Mouse (Mus musculus) forelimb bud, embryonic 11.5 days (tissue): ENCODE measurements around the gene Psmb3.
A peak's percentile ranks its signal among the peaks of the same experiment; 100 is the strongest.
"Not testable (repeated sequence)": the region's sequence is repeated elsewhere in the genome, so short reads cannot be mapped to it uniquely, and the experiment has no call there.

Source experiments
- DNase-seq: peaks from one replicate; pipeline ENCODE4 v3.0.0-alpha.2; 2012; ENCODE audit warnings: low read depth, low spot score

The Psmb3 gene

GRCm38 (mm10) chr11:97717369-97718280 lies 14.4 kb downstream of the Psmb3 start:
- DNase-seq, result no peak

- no peak for DNase-seq
Observed at GRCm38 (mm10) chr11:97718281-97718860, 15.2 kb downstream of the Psmb3 start.

- no peak for DNase-seq
Observed at GRCm38 (mm10) chr11:97719041-97719440, 15.8 kb downstream of the Psmb3 start.

- DNase-seq, result no peak
Observed at GRCm38 (mm10) chr11:97721338-97721737, 18.1 kb downstream of the Psmb3 start.

- no peak for DNase-seq
Observed at GRCm38 (mm10) chr11:97723709-97724108, 20.5 kb downstream of the Psmb3 start.

- DNase-seq, result no peak
Observed at GRCm38 (mm10) chr11:97728311-97728710, 25.1 kb downstream of the Psmb3 start.

GRCm38 (mm10) chr11:97728730-97729129 lies 25.5 kb downstream of the Psmb3 start:
- DNase-seq, result no peak

- peak; percentile 67 for DNase-seq
Observed at GRCm38 (mm10) chr11:97733689-97734088, 30.5 kb downstream of the Psmb3 start.

GRCm38 (mm10) chr11:97734810-97735209 lies 31.6 kb downstream of the Psmb3 start:
- not testable (repeated sequence) for DNase-seq

GRCm38 (mm10) chr11:97736645-97737044 lies 33.4 kb downstream of the Psmb3 start:
- DNase-seq, result no peak

- DNase-seq, result no peak
Observed at GRCm38 (mm10) chr11:97737600-97737999, 34.4 kb downstream of the Psmb3 start.

GRCm38 (mm10) chr11:97738703-97739102 lies 35.5 kb downstream of the Psmb3 start:
- peak; percentile 11 for DNase-seq

- DNase-seq, result no peak
Observed at GRCm38 (mm10) chr11:97739155-97739554, 36.0 kb downstream of the Psmb3 start.

GRCm38 (mm10) chr11:97740190-97740589 lies 37.0 kb downstream of the Psmb3 start:
- DNase-seq, result no peak

- DNase-seq, result no peak
Observed at GRCm38 (mm10) chr11:97742157-97742556, 39.0 kb downstream of the Psmb3 start.

GRCm38 (mm10) chr11:97742591-97742990 lies 39.4 kb downstream of the Psmb3 start:
- DNase-seq, result no peak

GRCm38 (mm10) chr11:97743423-97743822 lies 40.2 kb downstream of the Psmb3 start:
- no peak for DNase-seq

- peak; percentile 32 for DNase-seq
Observed at GRCm38 (mm10) chr11:97744063-97744717, 41.0 kb downstream of the Psmb3 start, which contains the start of gene Pip4k2b. Pip4k2b (minus strand) TSS chr11:97744704.

- DNase-seq, result peak; percentile 99
Observed at GRCm38 (mm10) chr11:97744718-97745330, 41.6 kb downstream of the Psmb3 start.

GRCm38 (mm10) chr11:97745331-97745721 lies 42.1 kb downstream of the Psmb3 start:
- no peak for DNase-seq

GRCm38 (mm10) chr11:97747773-97748172 lies 44.6 kb downstream of the Psmb3 start:
- no peak for DNase-seq

- no peak for DNase-seq
Observed at GRCm38 (mm10) chr11:97748496-97748895, 45.3 kb downstream of the Psmb3 start.
